Mouse (Mus musculus): ENCODE measurements around the gene Tspan11. TPM values are rescaled to one million over a fixed set of nuclear protein-coding genes. Genes with fewer than 3 reads are reported as not detected.
A peak's percentile ranks its signal among the peaks of the same experiment; 100 is the strongest.

Tspan11 gene
- polyA plus RNA-seq, 1 experiment = 0.78 TPM

DNA sequence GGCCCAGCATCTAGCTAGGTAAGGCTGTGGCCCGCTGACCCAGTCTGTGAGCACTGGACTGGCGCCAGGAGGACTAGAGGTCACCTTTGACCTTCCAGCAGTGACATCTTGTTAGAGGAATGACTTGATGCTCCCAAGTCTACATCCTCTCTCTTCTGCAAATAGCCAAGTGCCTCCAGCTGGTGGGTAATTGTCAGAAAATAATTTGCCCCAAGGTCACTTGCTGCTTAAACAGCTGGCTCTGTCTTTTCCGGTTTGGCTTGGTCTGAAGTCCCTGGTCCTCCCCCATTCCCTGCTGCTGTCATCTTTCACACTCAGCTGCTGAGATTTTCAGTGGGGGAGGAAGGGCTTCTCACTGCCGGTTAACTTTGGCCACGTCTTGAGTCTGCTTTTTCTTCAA lies 45.3 kb downstream of the Tspan11 start:
- H3K36me3 ChIP-seq (ENCODE audit: control insufficient read depth, insufficient read depth, low read length) = no peaks in the 10 kb centered on the region
- no peak overlapping the region for H3K27ac ChIP-seq (ENCODE audit: insufficient read depth, low read depth, low read length)
- H3K4me1 ChIP-seq (ENCODE audit: control insufficient read depth, insufficient read depth, low read length) = no peaks in the 10 kb centered on the region
- TF ChIP-seq POLR2A (IDR thresholded peaks at IDR 0.05; ENCODE audit: low read depth, low read length) (no peak), CTCF (conservative IDR thresholded peaks at IDR 0.05; ENCODE audit: insufficient read depth, insufficient read length, low read depth, low read length) (no peak)
- no peak overlapping the region for H3K4me3 ChIP-seq (ENCODE audit: insufficient read depth, low read depth, low read length)
- H3K27me3 ChIP-seq (replicated peaks; ENCODE audit: control insufficient read depth, insufficient read depth, low read length) = no peaks in the 10 kb centered on the region
- 23% methylated on average over 5 of the region's 5 CpGs for WGBS
- peak; percentile 55 for DNase-seq

DNA sequence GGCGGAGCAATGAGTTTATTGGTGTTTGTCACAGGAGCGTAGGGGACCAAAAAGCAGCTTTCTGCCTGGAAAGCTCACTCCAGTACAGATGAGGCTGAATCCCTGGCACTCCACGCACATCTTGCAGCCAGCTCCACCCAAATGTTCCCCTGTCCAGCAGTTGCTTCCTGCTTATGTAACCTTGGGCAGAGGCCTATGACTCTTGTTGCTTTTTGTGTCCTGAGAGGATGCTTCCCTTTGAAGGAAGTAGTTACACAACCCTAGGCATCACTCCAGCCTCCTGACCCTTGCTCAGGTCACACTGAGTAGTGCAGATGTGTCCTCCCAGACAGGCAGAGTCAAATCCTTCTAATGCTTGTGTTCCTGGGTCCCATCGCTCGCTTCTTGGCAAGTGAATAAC lies 46.5 kb downstream of the Tspan11 start:
- 74% methylated on average over 5 of the region's 5 CpGs for WGBS

DNA sequence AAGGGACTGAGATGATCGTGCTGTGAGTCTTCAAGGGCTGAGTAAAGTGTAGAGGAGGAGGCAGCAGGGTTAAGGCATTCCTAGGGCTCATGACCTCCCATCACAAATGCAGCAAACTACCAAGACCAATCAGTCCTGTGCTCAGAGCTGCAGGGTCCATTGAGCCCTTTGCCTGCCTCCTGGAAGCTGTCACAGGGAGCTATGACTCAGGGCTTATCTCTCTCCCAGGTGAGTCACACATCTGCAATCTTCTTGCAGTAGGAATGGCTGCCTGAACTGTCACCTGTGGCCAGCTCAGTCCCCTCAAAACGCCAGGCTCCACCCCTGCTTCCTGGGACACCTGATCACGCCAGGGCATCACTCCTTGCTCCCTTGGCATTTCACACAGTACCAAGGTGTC lies 47.7 kb downstream of the Tspan11 start:
- Histone ChIP-seq H3K4me3 (ENCODE audit: insufficient read depth, low read depth, low read length) (no peak overlapping the region), H3K27me3 (replicated peaks; ENCODE audit: control insufficient read depth, insufficient read depth, low read length) (no peaks in the 10 kb centered on the region), H3K36me3 (ENCODE audit: control insufficient read depth, insufficient read depth, low read length) (no peaks in the 10 kb centered on the region), H3K4me1 (ENCODE audit: control insufficient read depth, insufficient read depth, low read length) (no peaks in the 10 kb centered on the region), H3K27ac (ENCODE audit: insufficient read depth, low read depth, low read length) (no peak overlapping the region)
- DNase-seq = no peak
- TF ChIP-seq POLR2A (IDR thresholded peaks at IDR 0.05; ENCODE audit: low read depth, low read length) (no peak), CTCF (conservative IDR thresholded peaks at IDR 0.05; ENCODE audit: insufficient read depth, insufficient read length, low read depth, low read length) (no peak)
- WGBS = 82% methylated on average over 3 of the region's 3 CpGs

More for the DNA sequence above, 46.5 kb downstream of the Tspan11 start:
- Histone ChIP-seq H3K27ac (ENCODE audit: insufficient read depth, low read depth, low read length) (no peak overlapping the region), H3K27me3 (replicated peaks; ENCODE audit: control insufficient read depth, insufficient read depth, low read length) (no peaks in the 10 kb centered on the region), H3K36me3 (ENCODE audit: control insufficient read depth, insufficient read depth, low read length) (no peaks in the 10 kb centered on the region), H3K4me1 (ENCODE audit: control insufficient read depth, insufficient read depth, low read length) (no peaks in the 10 kb centered on the region), H3K4me3 (ENCODE audit: insufficient read depth, low read depth, low read length) (no peak overlapping the region)
- peak; percentile 60 for DNase-seq
- no peak for TF ChIP-seq CTCF (conservative IDR thresholded peaks at IDR 0.05; ENCODE audit: insufficient read depth, insufficient read length, low read depth, low read length)
- no peak for TF ChIP-seq POLR2A (IDR thresholded peaks at IDR 0.05; ENCODE audit: low read depth, low read length)

DNA sequence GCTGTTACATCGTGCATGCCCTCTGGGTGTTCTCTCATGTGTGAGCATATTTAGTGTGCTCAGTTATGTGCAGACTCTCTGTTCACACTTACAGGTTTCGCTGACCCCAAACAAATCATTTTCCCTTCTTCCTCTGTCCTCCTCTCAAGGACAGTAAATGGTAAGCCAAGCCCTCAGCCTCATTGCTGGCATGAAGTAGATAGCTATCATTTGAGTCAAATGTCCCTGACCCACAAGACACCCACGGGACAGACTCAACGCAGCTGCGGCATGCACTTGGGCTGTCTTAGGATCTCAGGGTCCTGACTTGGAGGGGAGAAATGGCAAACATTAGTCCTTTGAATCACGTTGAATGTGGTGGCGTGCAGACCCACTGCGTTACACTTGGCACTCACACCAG lies 55.0 kb downstream of the Tspan11 start:
- no peak for DNase-seq
- no peaks in the 10 kb centered on the region for H3K36me3 ChIP-seq (ENCODE audit: control insufficient read depth, insufficient read depth, low read length)
- H3K4me3 ChIP-seq (ENCODE audit: insufficient read depth, low read depth, low read length) = no peak overlapping the region
- H3K27ac ChIP-seq (ENCODE audit: insufficient read depth, low read depth, low read length) = no peak overlapping the region
- H3K4me1 ChIP-seq (ENCODE audit: control insufficient read depth, insufficient read depth, low read length) = no peaks in the 10 kb centered on the region
- H3K27me3 ChIP-seq (replicated peaks; ENCODE audit: control insufficient read depth, insufficient read depth, low read length) = no peaks in the 10 kb centered on the region
- TF ChIP-seq POLR2A (IDR thresholded peaks at IDR 0.05; ENCODE audit: low read depth, low read length) (no peak), CTCF (conservative IDR thresholded peaks at IDR 0.05; ENCODE audit: insufficient read depth, insufficient read length, low read depth, low read length) (no peak)
- WGBS = 78% methylated on average over 8 of the region's 8 CpGs

DNA sequence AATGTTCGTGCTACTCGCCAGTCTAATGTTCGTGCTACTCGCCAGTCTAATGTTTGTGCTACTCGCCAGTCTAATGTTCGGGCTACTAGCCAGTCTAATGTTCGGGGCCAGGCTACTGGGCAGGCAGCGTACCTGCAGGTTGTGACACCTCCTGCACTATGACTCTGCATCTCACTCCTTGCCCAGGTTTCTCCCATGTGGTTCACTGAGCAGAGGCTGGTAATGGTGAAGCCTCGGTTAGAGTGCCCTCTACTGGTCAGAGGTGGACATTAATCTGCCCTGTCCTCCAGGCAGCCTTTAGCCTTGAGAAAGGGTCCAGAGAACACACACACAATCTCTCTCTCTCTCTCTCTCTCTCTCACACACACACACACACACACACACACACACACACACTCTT lies 58.3 kb downstream of the Tspan11 start:
- Histone ChIP-seq H3K27me3 (replicated peaks; ENCODE audit: control insufficient read depth, insufficient read depth, low read length) (no peaks in the 10 kb centered on the region), H3K27ac (ENCODE audit: insufficient read depth, low read depth, low read length) (no peak overlapping the region), H3K36me3 (ENCODE audit: control insufficient read depth, insufficient read depth, low read length) (no peaks in the 10 kb centered on the region), H3K4me3 (ENCODE audit: insufficient read depth, low read depth, low read length) (no peak overlapping the region), H3K4me1 (ENCODE audit: control insufficient read depth, insufficient read depth, low read length) (no peaks in the 10 kb centered on the region)
- TF ChIP-seq POLR2A (IDR thresholded peaks at IDR 0.05; ENCODE audit: low read depth, low read length) (no peak), CTCF (conservative IDR thresholded peaks at IDR 0.05; ENCODE audit: insufficient read depth, insufficient read length, low read depth, low read length) (peak; percentile 91)
- WGBS = 53% methylated on average over 9 of the region's 9 CpGs
- DNase-seq = peak; percentile 72

DNA sequence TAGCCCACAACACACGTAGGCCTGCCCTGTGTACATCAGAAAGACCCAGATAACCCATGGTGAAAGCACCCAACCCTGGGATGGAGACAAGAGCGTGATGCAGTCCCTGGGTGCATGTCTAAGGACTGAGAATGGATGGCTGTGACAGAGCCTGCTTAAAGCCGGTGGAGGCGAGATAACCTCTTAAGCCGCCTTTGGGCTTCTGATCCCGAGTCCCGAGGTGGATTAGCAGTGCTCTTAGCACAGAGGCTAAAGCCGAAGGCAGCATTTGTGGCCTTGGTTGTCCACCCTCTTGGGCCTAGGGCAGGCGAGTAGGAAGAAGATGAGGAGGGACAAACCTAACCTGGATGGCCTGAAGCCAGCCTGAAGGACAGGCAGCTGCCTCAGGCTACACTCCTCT lies 61.3 kb downstream of the Tspan11 start:
- TF ChIP-seq CTCF (conservative IDR thresholded peaks at IDR 0.05; ENCODE audit: insufficient read depth, insufficient read length, low read depth, low read length) (no peak), POLR2A (IDR thresholded peaks at IDR 0.05; ENCODE audit: low read depth, low read length) (no peak)
- WGBS = 89% methylated on average over 9 of the region's 9 CpGs

DNA sequence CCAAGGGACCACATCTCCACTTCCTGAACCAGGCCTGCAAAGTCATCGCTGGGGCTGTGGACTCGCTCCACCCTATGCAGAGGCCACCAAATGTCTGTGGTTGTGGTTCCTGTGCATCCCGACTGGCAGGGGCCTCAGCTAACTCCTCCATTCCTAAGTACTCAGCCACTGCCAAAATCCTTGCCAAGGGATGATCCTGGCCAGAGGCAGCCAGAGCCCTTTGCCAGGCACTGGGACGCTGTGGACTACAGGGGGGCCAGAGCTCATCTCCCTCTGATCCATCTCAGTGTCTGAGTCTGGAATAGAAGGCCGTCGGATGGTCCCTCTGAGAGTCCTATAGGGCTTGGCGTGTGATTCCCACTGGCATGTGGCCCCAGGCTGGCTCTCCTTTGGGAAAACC lies 62.5 kb downstream of the Tspan11 start:
- WGBS = 88% methylated on average over 7 of the region's 7 CpGs
- DNase-seq = no peak
- Histone ChIP-seq H3K27ac (ENCODE audit: insufficient read depth, low read depth, low read length) (no peak overlapping the region), H3K4me1 (ENCODE audit: control insufficient read depth, insufficient read depth, low read length) (no peaks in the 10 kb centered on the region), H3K4me3 (ENCODE audit: insufficient read depth, low read depth, low read length) (no peak overlapping the region), H3K36me3 (ENCODE audit: control insufficient read depth, insufficient read depth, low read length) (no peaks in the 10 kb centered on the region), H3K27me3 (replicated peaks; ENCODE audit: control insufficient read depth, insufficient read depth, low read length) (no peaks in the 10 kb centered on the region)
- TF ChIP-seq POLR2A (IDR thresholded peaks at IDR 0.05; ENCODE audit: low read depth, low read length) (no peak), CTCF (conservative IDR thresholded peaks at IDR 0.05; ENCODE audit: insufficient read depth, insufficient read length, low read depth, low read length) (no peak)

More for the DNA sequence above, 61.3 kb downstream of the Tspan11 start:
- Histone ChIP-seq H3K4me3 (ENCODE audit: insufficient read depth, low read depth, low read length) (no peak overlapping the region), H3K36me3 (ENCODE audit: control insufficient read depth, insufficient read depth, low read length) (no peaks in the 10 kb centered on the region), H3K27ac (ENCODE audit: insufficient read depth, low read depth, low read length) (no peak overlapping the region), H3K27me3 (replicated peaks; ENCODE audit: control insufficient read depth, insufficient read depth, low read length) (no peaks in the 10 kb centered on the region), H3K4me1 (ENCODE audit: control insufficient read depth, insufficient read depth, low read length) (no peaks in the 10 kb centered on the region)
- no peak for DNase-seq

DNA sequence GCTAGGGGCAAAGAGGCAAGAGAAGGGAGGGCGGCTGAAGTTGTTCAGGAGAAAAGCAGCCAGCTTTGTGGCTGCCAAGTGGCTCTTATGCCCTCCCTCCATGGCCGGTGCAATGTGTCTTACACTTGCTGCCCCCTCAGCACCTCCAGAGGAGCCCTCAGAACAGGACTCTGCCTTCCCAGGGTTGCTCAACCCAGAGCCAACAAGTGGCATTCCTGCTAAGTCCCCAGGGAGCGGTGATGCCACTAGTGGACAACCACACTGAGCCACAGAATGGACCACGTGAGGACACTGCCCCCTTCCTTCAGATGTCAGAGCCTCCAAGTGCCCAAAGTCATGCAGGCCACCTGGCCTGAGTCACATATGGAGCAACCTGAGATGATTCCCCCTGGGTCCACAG lies 65.7 kb downstream of the Tspan11 start:
- Histone ChIP-seq H3K27me3 (replicated peaks; ENCODE audit: control insufficient read depth, insufficient read depth, low read length) (no peaks in the 10 kb centered on the region), H3K4me1 (ENCODE audit: control insufficient read depth, insufficient read depth, low read length) (no peaks in the 10 kb centered on the region), H3K27ac (ENCODE audit: insufficient read depth, low read depth, low read length) (no peak overlapping the region), H3K4me3 (ENCODE audit: insufficient read depth, low read depth, low read length) (no peak overlapping the region), H3K36me3 (ENCODE audit: control insufficient read depth, insufficient read depth, low read length) (no peaks in the 10 kb centered on the region)
- no peak for DNase-seq
- no peak for TF ChIP-seq POLR2A (IDR thresholded peaks at IDR 0.05; ENCODE audit: low read depth, low read length)
- no peak for TF ChIP-seq CTCF (conservative IDR thresholded peaks at IDR 0.05; ENCODE audit: insufficient read depth, insufficient read length, low read depth, low read length)
- 71% methylated on average over 4 of the region's 4 CpGs for WGBS

Measured in kidney, adult 2 months (tissue).